9 mouse cellular contexts compared by ENCODE assay signal in the genomic region with DNA sequence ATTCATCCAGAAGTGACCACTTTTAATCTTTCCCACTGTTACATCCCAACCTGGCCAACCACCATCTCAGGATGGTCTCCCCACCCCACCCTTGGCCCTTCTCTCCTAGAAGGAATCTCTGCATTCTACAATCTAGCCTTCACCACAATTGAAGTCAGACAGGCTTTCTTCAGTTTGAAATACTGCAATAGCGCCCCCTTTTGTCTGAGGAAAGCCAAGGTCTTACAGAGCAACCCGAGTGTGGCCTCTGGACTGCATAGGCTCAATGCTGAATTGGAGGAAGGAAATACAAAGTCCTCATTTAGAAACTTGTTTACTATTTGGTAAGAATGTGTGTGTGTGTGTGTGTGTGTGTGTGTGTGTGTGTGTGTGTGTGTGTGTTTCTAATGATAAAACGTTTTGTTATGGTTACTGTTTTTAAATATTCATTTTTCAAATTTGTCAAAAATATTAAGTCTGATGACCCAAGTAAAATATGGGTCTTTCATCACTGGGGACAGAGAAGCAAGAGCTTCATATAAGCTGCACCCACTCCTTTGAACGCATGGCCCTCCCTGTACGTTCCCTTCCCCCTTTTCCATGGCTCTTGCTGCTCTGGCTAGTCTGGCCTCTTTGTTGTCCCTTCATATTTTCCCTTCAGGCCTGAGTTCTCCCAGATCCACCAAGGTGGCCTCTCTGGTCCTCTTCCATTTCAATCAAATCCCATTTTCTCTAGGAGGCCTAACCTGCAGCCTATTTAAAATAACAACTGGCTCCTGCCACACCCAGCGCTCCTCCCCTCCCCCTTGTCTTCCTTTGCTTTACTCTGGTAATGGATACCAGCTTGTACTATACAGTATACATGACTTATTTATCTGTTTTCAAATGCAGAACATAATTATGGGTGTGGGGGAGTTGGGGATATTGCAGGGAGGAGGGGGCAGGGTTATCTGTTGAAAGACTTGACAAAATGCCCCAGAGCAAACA.
A peak's percentile ranks its signal among the peaks of the same experiment; 100 is the strongest.
DNase-seq lines count a peak whose midpoint lies in the region; ATAC-seq lines count a peak whose summit lies in the region.
"Had no signal": no experiment of that assay in that cellular context is flagged by ENCODE, and none has a peak within 500 bp of the region (broad histone marks: within the 10 kb centered on the region; RNA-seq: fewer than 3 reads in every experiment).

No protein-coding gene starts in this region.

- H3K27me3 ChIP-seq in kidney, embryonic 16.5 days (ENCODE audit: insufficient read depth, low read length): no peaks in the 10 kb centered on the region
- H3K27me3 ChIP-seq: lung, embryonic 15.5 days had no signal

- DNase-seq in kidney, adult 8-10 months: peak; percentile 4 to 6
- no peak for DNase-seq in kidney, adult 11 months
- peak; percentile 75 for DNase-seq in NIH3T3 (ENCODE audit: low read depth)
- peak; percentile 70 to 84 for DNase-seq in cerebellum, postnatal 10 days
- DNase-seq in right cerebral cortex, adult 18-20 months: no peak
- no peak for DNase-seq in spleen, adult 18-20 months

- H3K9ac ChIP-seq in kidney, embryonic 16.5 days (replicated peaks; ENCODE audit: low read length): no peak overlapping the region
- H3K9ac ChIP-seq: lung, embryonic 15.5 days had no signal

- H3K27ac ChIP-seq in kidney, embryonic 16.5 days (ENCODE audit: low read length): 0 out of 2 replicates have a peak overlapping the region, but pooled peaks have one; percentile 1
- H3K27ac ChIP-seq: lung, embryonic 15.5 days had no signal

- no peaks in the 10 kb centered on the region for H3K36me3 ChIP-seq in kidney, embryonic 16.5 days (ENCODE audit: insufficient read depth, low read length)
- H3K36me3 ChIP-seq: lung, embryonic 15.5 days had no signal

- no peak for ATAC-seq in kidney, embryonic 16.5 days (ENCODE audit: low FRiP score, low TSS enrichment)
- peak; percentile 74 for ATAC-seq in megakaryocyte, adult 5-6 weeks (ENCODE audit: poor library complexity, severe bottlenecking)

- H3K4me1 ChIP-seq in kidney, embryonic 16.5 days (ENCODE audit: insufficient read depth, low read length): peaks cover 20% of the 10 kb centered on the region

- WGBS in kidney, embryonic 16.5 days: 48% methylated on average over 6 of the region's 6 CpGs

- H3K4me3 ChIP-seq in kidney, embryonic 16.5 days (ENCODE audit: low read length): no peak overlapping the region
- H3K4me3 ChIP-seq: lung, embryonic 15.5 days had no signal

- no peaks in the 10 kb centered on the region for H3K9me3 ChIP-seq in kidney, embryonic 16.5 days (ENCODE audit: low read length)
- H3K9me3 ChIP-seq: lung, embryonic 15.5 days had no signal

- H3K4me2 ChIP-seq in kidney, embryonic 16.5 days (replicated peaks; ENCODE audit: low read depth, low read length): no peak overlapping the region
- H3K4me2 ChIP-seq: lung, embryonic 15.5 days had no signal

Comparison
In these comparisons a context has a peak if more than half of its experiments do, and no peak if none do; other contexts are left out.
1. DNase-seq: peak in kidney, adult 8-10 months (2 of 2), NIH3T3 (single experiment) and cerebellum, postnatal 10 days (2 of 2); none in kidney, adult 11 months (single experiment), right cerebral cortex, adult 18-20 months (single experiment) and spleen, adult 18-20 months (0 of 2).